Mouse (Mus musculus) MEL (cell line): ENCODE results near the gene Prr5l. TPM values are rescaled to one million over a fixed set of nuclear protein-coding genes. Genes with fewer than 3 reads are reported as not detected.

ENCODE experiments used
- DNase-seq: peaks from one replicate; pipeline ENCODE4 v3.0.0; 2011; ENCODE audit warnings: low read depth, low spot score
- H3K27ac ChIP-seq: 2 replicates; pipeline ENCODE4 v1.5.1; 2012; ENCODE audit warnings: low read depth, mild to moderate bottlenecking, control low read depth, low read length, moderate library complexity; ENCODE audit not compliant: control insufficient read depth
- H3K27me3 ChIP-seq, 2 experiments: fragments of 150-350 bp in 1 of 2; sonication (generic) in 1 of 2; 2 replicates each; pipeline ENCODE4 v1.6.1; 2012; ENCODE audit warnings: low read length in 2 of 2, mild to moderate bottlenecking in 2 of 2, improper control_type of control experiment in 1 of 2, moderate library complexity in 1 of 2; ENCODE audit not compliant: insufficient read depth in 2 of 2, control insufficient read depth in 1 of 2
- H3K36me3 ChIP-seq, 2 experiments: 2 replicates each; pipeline ENCODE4 v1.6.1; 2012 to 2014; ENCODE audit warnings: low read length in 2 of 2, improper control_type of control experiment in 1 of 2, inconsistent platforms in 1 of 2, mild to moderate bottlenecking in 1 of 2; ENCODE audit not compliant: insufficient read depth in 2 of 2, control insufficient read depth in 1 of 2
- H3K4me1 ChIP-seq, 2 experiments: fragments of 150-350 bp in 1 of 2; sonication (generic) in 1 of 2; 2 replicates each; pipeline ENCODE4 v1.6.1; 2012; ENCODE audit warnings: low read length in 2 of 2, improper control_type of control experiment in 1 of 2, mild to moderate bottlenecking in 1 of 2; ENCODE audit not compliant: insufficient read depth in 2 of 2, control insufficient read depth in 1 of 2
- H3K4me3 ChIP-seq, 2 experiments: fragments of 150-350 bp in 1 of 2; sonication (generic) in 1 of 2; 2 replicates each; pipeline ENCODE4 v1.5.1; 2012; ENCODE audit warnings: low read depth in 2 of 2, low read length in 2 of 2, mild to moderate bottlenecking in 2 of 2, moderate library complexity in 2 of 2, control low read depth in 1 of 2, improper control_type of control experiment in 1 of 2; ENCODE audit not compliant: control insufficient read depth in 1 of 2, insufficient read depth in 1 of 2
- H3K79me2 ChIP-seq: 2 replicates; pipeline ENCODE4 v1.6.1; 2012; ENCODE audit warnings: mild to moderate bottlenecking, low read length, moderate library complexity; ENCODE audit not compliant: control insufficient read depth, poor library complexity, insufficient read depth
- H3K9ac ChIP-seq: 2 replicates; pipeline ENCODE4 v1.6.1; 2012; ENCODE audit warnings: low read depth, mild to moderate bottlenecking, control low read depth, low read length, moderate library complexity; ENCODE audit not compliant: control insufficient read depth, poor library complexity, severe bottlenecking
- H3K9me3 ChIP-seq: fragments of 150-350 bp; sonication (generic); replicated peaks from 2 replicates; pipeline ENCODE4 v1.6.1; 2012; ENCODE audit warnings: mild to moderate bottlenecking, low read length, improper control_type of control experiment, moderate library complexity; ENCODE audit not compliant: insufficient read depth
- BHLHE40 ChIP-seq: IDR thresholded peaks from 2 replicates; pipeline ENCODE4 v1.6.1; 2012; ENCODE audit warnings: low read depth, mild to moderate bottlenecking, inconsistent platforms, low read length, improper control_type of control experiment, borderline replicate concordance
- CHD2 ChIP-seq: IDR thresholded peaks from 2 replicates; pipeline ENCODE4 v1.6.1; 2011; ENCODE audit warnings: low read length, improper control_type of control experiment
- E2F4 ChIP-seq: IDR thresholded peaks from 2 replicates; pipeline ENCODE4 v1.6.1; 2011; ENCODE audit warnings: low read depth, low read length, improper control_type of control experiment, borderline replicate concordance
- ELF1 ChIP-seq: IDR thresholded peaks from 2 replicates; pipeline ENCODE4 v1.6.1; 2014; ENCODE audit warnings: low read depth, mild to moderate bottlenecking, inconsistent platforms, low read length, improper control_type of control experiment, moderate library complexity
- EP300 ChIP-seq, 2 experiments: IDR thresholded peaks; 2 replicates each; pipeline ENCODE4 v1.6.1; 2011; ENCODE audit warnings: improper control_type of control experiment in 2 of 2, low read length in 2 of 2, low read depth in 1 of 2, mild to moderate bottlenecking in 1 of 2
- JUND ChIP-seq: IDR thresholded peaks from 2 replicates; pipeline ENCODE4 v1.6.1; 2011; ENCODE audit warnings: low read depth, mild to moderate bottlenecking, improper control_type of control experiment, low read length
- MAFK ChIP-seq: IDR thresholded peaks from 2 replicates; pipeline ENCODE4 v1.6.1; 2011; ENCODE audit warnings: low read depth, mild to moderate bottlenecking, low read length, improper control_type of control experiment, borderline replicate concordance
- MAX ChIP-seq: IDR thresholded peaks from 2 replicates; pipeline ENCODE4 v1.6.1; 2011; ENCODE audit warnings: low read length, improper control_type of control experiment
- MAZ ChIP-seq: IDR thresholded peaks from 2 replicates; pipeline ENCODE4 v1.6.1; 2012; ENCODE audit warnings: low read depth, mild to moderate bottlenecking, inconsistent platforms, low read length, improper control_type of control experiment
- MEF2A ChIP-seq: IDR thresholded peaks from 2 replicates; pipeline ENCODE4 v1.6.1; 2014; ENCODE audit warnings: low read depth, mild to moderate bottlenecking, inconsistent platforms, low read length, improper control_type of control experiment; ENCODE audit not compliant: poor library complexity, insufficient replicate concordance, severe bottlenecking; ENCODE audit errors: extremely low read depth
- MXI1 ChIP-seq: IDR thresholded peaks from 2 replicates; pipeline ENCODE4 v1.6.1; 2011; ENCODE audit warnings: mild to moderate bottlenecking, low read depth, low read length, improper control_type of control experiment
- MYB ChIP-seq: IDR thresholded peaks from 2 replicates; pipeline ENCODE4 v1.6.1; 2011; ENCODE audit warnings: mild to moderate bottlenecking, low read depth, low read length, improper control_type of control experiment
- MYC ChIP-seq: IDR thresholded peaks from 2 replicates; pipeline ENCODE4 v1.6.1; 2011; ENCODE audit warnings: low read depth, mild to moderate bottlenecking, low read length, improper control_type of control experiment, moderate library complexity
- NELFE ChIP-seq: IDR thresholded peaks from 2 replicates; pipeline ENCODE4 v1.6.1; 2011; ENCODE audit warnings: low read depth, low read length, improper control_type of control experiment
- POLR2A ChIP-seq, 2 experiments: IDR thresholded peaks; 2 replicates each; pipeline ENCODE4 v1.6.1; 2011 to 2012; ENCODE audit warnings: low read length in 2 of 2, mild to moderate bottlenecking in 2 of 2, control low read depth in 1 of 2, improper control_type of control experiment in 1 of 2, low read depth in 1 of 2, moderate library complexity in 1 of 2; ENCODE audit not compliant: control insufficient read depth in 1 of 2, insufficient read depth in 1 of 2, poor library complexity in 1 of 2
- TAL1 ChIP-seq: IDR thresholded peaks from 2 replicates; pipeline ENCODE4 v1.6.1; 2012; ENCODE audit warnings: mild to moderate bottlenecking, inconsistent platforms, low read length, moderate library complexity, mixed read lengths
- TBP ChIP-seq: IDR thresholded peaks from 2 replicates; pipeline ENCODE4 v1.8.0; 2011; ENCODE audit warnings: low read depth, low read length, improper control_type of control experiment
- USF1 ChIP-seq: IDR thresholded peaks from 2 replicates; pipeline ENCODE4 v1.6.1; 2014; ENCODE audit warnings: low read depth, mild to moderate bottlenecking, inconsistent platforms, low read length, improper control_type of control experiment, moderate library complexity
- USF2 ChIP-seq, 2 experiments: IDR thresholded peaks; 2 replicates each; pipeline ENCODE4 v1.6.1; 2011 to 2012; ENCODE audit warnings: improper control_type of control experiment in 2 of 2, low read length in 2 of 2, borderline replicate concordance in 1 of 2, inconsistent platforms in 1 of 2, low read depth in 1 of 2, mild to moderate bottlenecking in 1 of 2; ENCODE audit not compliant: insufficient read depth in 1 of 2
- ZC3H11A ChIP-seq: IDR thresholded peaks from 2 replicates; pipeline ENCODE4 v1.6.1; 2012; ENCODE audit warnings: low read depth, mild to moderate bottlenecking, inconsistent platforms, low read length, improper control_type of control experiment
- ZKSCAN1 ChIP-seq: IDR thresholded peaks from 2 replicates; pipeline ENCODE4 v1.6.1; 2012; ENCODE audit warnings: low read depth, mild to moderate bottlenecking, inconsistent platforms, low read length, improper control_type of control experiment, moderate library complexity
- polyA plus RNA-seq, 2 experiments: library from polyadenylated mRNA; stranded (reverse) in 1 of 2; unstranded in 1 of 2; fragments of >175 nt in 1 of 2; fragments of >200 nt in 1 of 2; gene quantifications; 2 replicates each; pipeline versions ENCODE4 v1.2.1 to v1.2.4; 2012; ENCODE audit warnings: low replicate concordance in 2 of 2, low read depth in 1 of 2; ENCODE audit not compliant: insufficient read length in 2 of 2, insufficient read depth in 1 of 2, missing spikeins in 1 of 2
- total RNA-seq: library from RNA; depleted of rRNA; stranded (reverse); fragments of 300-350 nt; gene quantifications from 2 replicates; pipeline ENCODE4 v1.2.3, GENCODE M21; 2012

Prr5l gene
- total and polyA plus RNA-seq, 3 experiments = 0.04 TPM; not detected in 2

DNA sequence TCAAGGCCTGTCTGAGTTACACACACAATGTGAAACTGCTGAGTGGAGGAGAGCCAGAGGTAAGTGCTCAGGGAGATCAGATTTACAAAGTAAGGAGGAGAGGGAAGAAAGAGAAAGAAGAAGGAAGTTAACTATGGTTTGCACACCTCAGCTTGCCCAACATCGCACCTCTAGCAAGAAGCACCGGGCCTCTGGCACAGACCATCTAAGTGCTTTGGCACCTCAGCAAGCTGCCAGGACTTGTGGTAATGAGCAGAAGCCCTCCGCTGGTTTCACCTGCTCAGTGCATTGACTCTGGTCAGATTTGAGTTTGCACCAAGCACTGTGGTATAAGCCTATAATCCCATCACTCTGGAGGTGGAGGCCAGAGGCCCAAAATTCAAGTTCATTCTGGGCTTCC lies 70.9 kb downstream of the Prr5l start (continued):
- no peak for TF ChIP-seq MAX

- H3K4me3 ChIP-seq = no peak overlapping the region
- DNase-seq = no peak
These were observed 72.1 kb downstream of the Prr5l start for GRCm38 (mm10) chr2:101810774-101811173.

DNA sequence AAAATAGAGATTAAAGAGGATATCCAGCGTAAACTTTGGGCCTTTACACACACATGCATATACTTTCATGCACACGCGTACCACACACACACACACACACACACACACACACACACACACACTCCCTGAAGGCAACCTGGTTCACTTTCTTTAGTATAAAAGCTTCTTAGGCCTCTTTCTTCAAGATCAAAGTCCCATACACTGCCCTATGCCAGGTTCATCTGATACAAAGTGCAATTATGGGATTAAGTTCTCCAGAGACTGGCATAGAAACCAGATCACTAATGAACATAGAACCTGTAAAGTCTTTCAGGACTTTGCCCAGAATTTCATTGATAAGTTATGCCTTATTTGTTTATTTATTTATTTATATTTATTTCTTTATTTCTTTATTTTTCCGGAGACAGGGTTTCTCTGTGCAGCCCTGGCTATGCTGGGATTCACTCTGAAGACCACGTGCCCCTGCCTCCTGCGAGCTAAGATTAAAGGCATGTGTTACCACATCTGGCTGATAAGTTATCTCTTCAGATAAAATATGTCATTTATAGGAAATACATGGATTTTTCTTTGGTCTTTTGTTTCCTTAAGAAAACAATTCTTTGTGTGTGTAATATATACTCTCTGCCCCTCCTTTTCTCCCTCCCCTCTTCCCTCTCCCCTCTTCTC lies 73.1 kb downstream of the Prr5l start:
- 0 out of 4 replicates have a peak, but pooled peaks cover 0 to 5% of the 10 kb centered on the region in 2 experiments for H3K4me1 ChIP-seq
- no peak overlapping the region for H3K27ac ChIP-seq
- H3K36me3 ChIP-seq = no peaks in the 10 kb centered on the region
- H3K9ac ChIP-seq = no peak overlapping the region
- DNase-seq = no peak
- peaks cover 1 to 2% of the 10 kb centered on the region in 2 experiments; a peak in 2 of 4 replicates for H3K27me3 ChIP-seq
- no peaks in the 10 kb centered on the region for H3K9me3 ChIP-seq
- no peaks in the 10 kb centered on the region for H3K79me2 ChIP-seq
- TF ChIP-seq ZC3H11A (no peak), USF1 (peak; percentile 33; the same call in 1 of the 2 replicates)
- no peak overlapping the region for H3K4me3 ChIP-seq

More at GRCm38 (mm10) chr2:101810774-101811173, 72.1 kb downstream of the Prr5l start:
- peaks cover 1 to 2% of the 10 kb centered on the region in 2 experiments; a peak in 2 of 4 replicates for H3K27me3 ChIP-seq
- H3K9me3 ChIP-seq = no peaks in the 10 kb centered on the region
- no peaks in the 10 kb centered on the region for H3K79me2 ChIP-seq
- TF ChIP-seq TBP = no peak
- TF ChIP-seq ZKSCAN1 = no peak
- no peak for TF ChIP-seq USF2 (IDR thresholded peaks at IDR 0.05; ENCODE audit: borderline replicate concordance in 1 of 2, insufficient read depth in 1 of 2, low read depth in 1 of 2, low read length in 2 of 2)
- TF ChIP-seq MAZ = no peak
- TF ChIP-seq MXI1 = no peak
- TF ChIP-seq ZC3H11A = no peak
- no peak for TF ChIP-seq E2F4
- TF ChIP-seq MAFK = no peak
- TF ChIP-seq BHLHE40 = no peak
- no peak for TF ChIP-seq ELF1
- TF ChIP-seq MYB = no peak
- TF ChIP-seq CHD2 = no peak
- no peak for TF ChIP-seq EP300 (IDR thresholded peaks at IDR 0.05; ENCODE audit: low read depth in 1 of 2, low read length in 2 of 2)
- no peak for TF ChIP-seq MEF2A
- TF ChIP-seq NELFE = no peak
- no peak for TF ChIP-seq TAL1
- no peak for TF ChIP-seq MYC
- TF ChIP-seq POLR2A (IDR thresholded peaks at IDR 0.05; ENCODE audit: control insufficient read depth in 1 of 2, insufficient read depth in 1 of 2, low read depth in 1 of 2, low read length in 2 of 2, poor library complexity in 1 of 2) = no peak
- no peak for TF ChIP-seq JUND
- H3K9ac ChIP-seq = no peak overlapping the region
- H3K36me3 ChIP-seq = no peaks in the 10 kb centered on the region
- H3K4me1 ChIP-seq = 0 out of 4 replicates have a peak, but pooled peaks cover 0 to 5% of the 10 kb centered on the region in 2 experiments
- H3K27ac ChIP-seq = no peak overlapping the region
